In the genomic region with DNA sequence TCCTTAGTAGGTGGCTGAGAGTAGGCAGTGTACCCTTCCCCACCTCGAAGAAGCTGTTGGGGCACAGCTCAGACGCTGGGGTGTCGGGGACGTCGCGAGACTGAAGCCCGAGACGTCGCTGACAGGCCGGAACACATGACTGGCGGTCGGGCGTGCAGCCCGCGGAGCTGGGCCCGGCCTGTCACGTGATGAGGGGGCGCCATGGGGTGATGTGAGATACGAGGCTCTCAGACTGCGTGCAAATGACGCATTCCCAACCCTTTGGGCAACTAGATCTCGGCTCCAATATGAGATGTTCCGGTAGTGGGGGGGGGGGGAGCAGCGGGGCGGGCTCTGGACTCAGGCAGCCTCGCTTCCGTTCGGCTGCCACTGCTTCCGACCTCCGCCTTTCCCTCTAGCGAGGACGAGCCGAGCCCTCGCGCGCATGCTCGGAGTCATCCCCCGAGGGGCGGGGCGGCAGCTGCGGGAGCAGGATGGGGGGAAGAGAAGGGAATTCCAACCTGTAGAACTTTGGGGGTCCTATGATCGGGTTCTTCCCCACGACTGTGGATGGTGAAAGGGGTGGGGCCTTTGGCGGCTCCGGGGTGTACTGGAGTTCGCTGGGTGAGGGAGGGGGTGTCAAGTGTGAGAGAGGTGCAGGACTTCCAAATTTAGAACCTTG, we compare ENCODE assay signal across 1 mouse cellular context.
A peak's percentile ranks its signal among the peaks of the same experiment; 100 is the strongest.
TF ChIP-seq lines count a peak whose summit lies in the region.

No protein-coding gene starts in this region.

TF ChIP-seq in myocyte, 11 proteins besides CTCF, POLR2A, EP300 and RAD21 (continued from another document):
- TF ChIP-seq USF1 (IDR thresholded peaks at IDR 0.05; ENCODE audit: low read depth), result peak; percentile 89
- TF ChIP-seq TCF12 (IDR thresholded peaks at IDR 0.05; ENCODE audit: insufficient read depth, poor library complexity, severe bottlenecking), result no peak
- peak in 2 of 3 experiments; percentile 37 to 58 for TF ChIP-seq MYOG (IDR thresholded peaks at IDR 0.05; ENCODE audit: control insufficient read depth in 1 of 3, insufficient read depth in 1 of 3, insufficient read length in 2 of 3, low read depth in 2 of 3)
- TF ChIP-seq E2F4 (IDR thresholded peaks at IDR 0.05; ENCODE audit: insufficient read depth), result peak; percentile 62
- no peak for TF ChIP-seq CEBPB (IDR thresholded peaks at IDR 0.05; ENCODE audit: insufficient read depth, poor library complexity, severe bottlenecking)
- peak in 2 of 3 experiments; percentile 58 to 65 for TF ChIP-seq MYOD1 (IDR thresholded peaks at IDR 0.05; ENCODE audit: control insufficient read depth in 1 of 3, insufficient read length in 2 of 3, low read depth in 2 of 3)
- TF ChIP-seq MAX (IDR thresholded peaks at IDR 0.05; ENCODE audit: low read depth), result peak; percentile 92
